Mouse (Mus musculus): Measurements from ENCODE around the gene Twf1. TPM values are rescaled to one million over a fixed set of nuclear protein-coding genes. Genes with fewer than 3 reads are reported as not detected.

Gene Twf1
- polyA plus RNA-seq (2014; fragmentation: Illumina TruSeq; extraction: RNeasy Lipid Tissue Mini Kit (QIAGEN cat#74804); ENCODE audit: low read depth, low replicate concordance), result 287 TPM

GRCm38 (mm10) chr15:94589219-94590075 is at the start of gene Twf1:
Twf1 (minus strand) TSS chr15:94589889.

GRCm38 (mm10) chr15:94628830-94629601 is 39.3 kb upstream of the Twf1 start, which contains the start of gene Tmem117:
Tmem117 (plus strand) TSS chr15:94629232.

GRCm38 (mm10) chr15:94543409-94544051 is 46.2 kb downstream of the Twf1 start, which contains the start of the genes Pus7l and Irak4:
Pus7l (minus strand) TSS chr15:94543547.
Irak4 (plus strand) TSS chr15:94543643.

Other genes starting within 250 kb of the Twf1 start
- gene Adamts20, start 124.5 kb downstream of the Twf1 start, polyA plus RNA-seq (2014; fragmentation: Illumina TruSeq; extraction: RNeasy Lipid Tissue Mini Kit (QIAGEN cat#74804); ENCODE audit: low read depth, low replicate concordance), result not detected
- gene Pus7l, start 46.3 kb downstream of the Twf1 start, polyA plus RNA-seq (2014; fragmentation: Illumina TruSeq; extraction: RNeasy Lipid Tissue Mini Kit (QIAGEN cat#74804); ENCODE audit: low read depth, low replicate concordance), result 3.7 TPM
- gene Irak4, start 46.2 kb downstream of the Twf1 start, polyA plus RNA-seq (2014; fragmentation: Illumina TruSeq; extraction: RNeasy Lipid Tissue Mini Kit (QIAGEN cat#74804); ENCODE audit: low read depth, low replicate concordance), result 7.3 TPM
- 8.5 TPM for gene Tmem117, start 39.3 kb upstream of the Twf1 start, polyA plus RNA-seq (2014; fragmentation: Illumina TruSeq; extraction: RNeasy Lipid Tissue Mini Kit (QIAGEN cat#74804); ENCODE audit: low read depth, low replicate concordance)